Mouse (Mus musculus) heart, embryonic 12.5 days (tissue): Measurements from ENCODE around the gene Slc38a9. TPM values are rescaled to one million over a fixed set of nuclear protein-coding genes. Genes with fewer than 3 reads are reported as not detected.
"Not testable (repeated sequence)": the region's sequence is repeated elsewhere in the genome, so short reads cannot be mapped to it uniquely, and the experiment has no call there.

Source experiments
- ATAC-seq: fragments of 200-750 bp; cut with Nextera tagmentation; 2 replicates; pipeline ENCODE4 v1.8.0; 2017; ENCODE audit warnings: moderate TSS enrichment, moderate library complexity; ENCODE audit not compliant: insufficient number of reproducible peaks, low FRiP score
- H3K27ac ChIP-seq: fragments of 300-500 bp; sonication (generic); 2 replicates; pipeline ENCODE4 v1.5.1; 2016; ENCODE audit warnings: mild to moderate bottlenecking, moderate library complexity; ENCODE audit not compliant: poor library complexity, severe bottlenecking
- H3K27me3 ChIP-seq: fragments of 300-500 bp; sonication (generic); replicated peaks from 2 replicates; pipeline ENCODE4 v1.6.1; 2016; ENCODE audit warnings: mild to moderate bottlenecking, moderate library complexity
- H3K36me3 ChIP-seq: fragments of 300-500 bp; sonication (generic); 2 replicates; pipeline ENCODE4 v1.6.1; 2016; ENCODE audit warnings: mild to moderate bottlenecking, moderate library complexity
- H3K4me1 ChIP-seq: fragments of 300-500 bp; sonication (generic); replicated peaks from 2 replicates; pipeline ENCODE4 v1.6.1; 2016; ENCODE audit warnings: mild to moderate bottlenecking
- H3K4me2 ChIP-seq: fragments of 300-500 bp; sonication (generic); 2 replicates; pipeline ENCODE4 v1.6.1; 2016; ENCODE audit warnings: mild to moderate bottlenecking, moderate library complexity
- H3K4me3 ChIP-seq: fragments of 300-500 bp; sonication (generic); 2 replicates; pipeline ENCODE4 v1.5.1; 2016; ENCODE audit warnings: mild to moderate bottlenecking
- H3K9ac ChIP-seq: fragments of 300-500 bp; sonication (generic); 2 replicates; pipeline ENCODE4 v1.6.1; 2016; ENCODE audit warnings: mild to moderate bottlenecking, moderate library complexity
- H3K9me3 ChIP-seq: fragments of 300-500 bp; sonication (generic); replicated peaks from 2 replicates; pipeline ENCODE4 v1.6.1; 2016; ENCODE audit warnings: mild to moderate bottlenecking, moderate library complexity
- WGBS: fragments of 180-500 bp; shearing (Covaris S2); methylation state at CpG from one replicate; pipeline ENCODE4 v1.1.7; 2016; 5-methylcytosine and 5-hydroxymethylcytosine counted together
- polyA plus RNA-seq: library from polyadenylated mRNA; unstranded; fragments of >200 nt; fragmentation: Nextera tagmentation; extraction: Ambion mirVana; gene quantifications from 2 replicates; pipeline ENCODE4 v1.2.1, GENCODE M21; 2016

The Slc38a9 gene
- polyA plus RNA-seq, 1 experiment from 2014 or later, result 12.9 TPM

DNA sequence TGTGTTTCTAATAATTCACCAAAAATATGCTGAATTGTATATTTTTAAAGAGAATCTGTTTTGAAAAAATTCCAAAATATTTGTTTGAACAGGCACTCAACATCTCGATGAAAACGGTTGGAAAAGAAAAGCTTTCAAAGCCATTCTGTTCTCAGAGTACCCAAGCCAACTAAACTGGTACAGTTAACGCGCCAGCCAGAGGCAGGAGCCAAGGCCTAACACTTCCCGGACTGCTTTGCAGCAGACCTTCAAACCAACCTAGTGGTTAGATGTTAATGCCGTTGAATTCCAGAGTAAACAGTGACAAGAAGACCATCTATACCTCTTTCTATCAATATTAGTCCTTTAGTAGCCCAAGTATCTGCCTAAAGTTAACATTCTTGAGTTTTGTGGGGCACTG lies 23.4 kb downstream of the Slc38a9 start:
- Histone ChIP-seq H3K9ac (no peak overlapping the region), H3K36me3 (peaks cover 3% of the 10 kb centered on the region; the same call in 1 of the 2 replicates), H3K4me3 (no peak overlapping the region), H3K4me2 (no peak overlapping the region), H3K27ac (no peak overlapping the region), H3K27me3 (no peaks in the 10 kb centered on the region), H3K4me1 (peaks cover 27% of the 10 kb centered on the region), H3K9me3 (no peaks in the 10 kb centered on the region)
- 84% methylated on average over 6 of the region's 6 CpGs for WGBS
- no peak for ATAC-seq

- H3K9me3 ChIP-seq, result no peaks in the 10 kb centered on the region
These were observed 25.6 kb downstream of the Slc38a9 start for GRCm38 (mm10) chr13:112686155-112686554.

GRCm38 (mm10) chr13:112692870-112693553 lies 32.5 kb downstream of the Slc38a9 start:
- WGBS, result 74% methylated on average over 10 of the region's 10 CpGs
- ATAC-seq, result no peak
- H3K4me1 ChIP-seq, result 0 out of 2 replicates have a peak, but pooled peaks cover 4% of the 10 kb centered on the region

More at GRCm38 (mm10) chr13:112686155-112686554, 25.6 kb downstream of the Slc38a9 start:
- Histone ChIP-seq H3K4me1 (peaks cover 27% of the 10 kb centered on the region), H3K4me3 (no peak overlapping the region), H3K9ac (no peak overlapping the region), H3K27me3 (no peaks in the 10 kb centered on the region), H3K27ac (no peak overlapping the region), H3K4me2 (no peak overlapping the region), H3K36me3 (0 out of 2 replicates have a peak, but pooled peaks cover 3% of the 10 kb centered on the region)
- ATAC-seq, result no peak
- WGBS, result 19% methylated on average over 2 of the region's 2 CpGs

DNA sequence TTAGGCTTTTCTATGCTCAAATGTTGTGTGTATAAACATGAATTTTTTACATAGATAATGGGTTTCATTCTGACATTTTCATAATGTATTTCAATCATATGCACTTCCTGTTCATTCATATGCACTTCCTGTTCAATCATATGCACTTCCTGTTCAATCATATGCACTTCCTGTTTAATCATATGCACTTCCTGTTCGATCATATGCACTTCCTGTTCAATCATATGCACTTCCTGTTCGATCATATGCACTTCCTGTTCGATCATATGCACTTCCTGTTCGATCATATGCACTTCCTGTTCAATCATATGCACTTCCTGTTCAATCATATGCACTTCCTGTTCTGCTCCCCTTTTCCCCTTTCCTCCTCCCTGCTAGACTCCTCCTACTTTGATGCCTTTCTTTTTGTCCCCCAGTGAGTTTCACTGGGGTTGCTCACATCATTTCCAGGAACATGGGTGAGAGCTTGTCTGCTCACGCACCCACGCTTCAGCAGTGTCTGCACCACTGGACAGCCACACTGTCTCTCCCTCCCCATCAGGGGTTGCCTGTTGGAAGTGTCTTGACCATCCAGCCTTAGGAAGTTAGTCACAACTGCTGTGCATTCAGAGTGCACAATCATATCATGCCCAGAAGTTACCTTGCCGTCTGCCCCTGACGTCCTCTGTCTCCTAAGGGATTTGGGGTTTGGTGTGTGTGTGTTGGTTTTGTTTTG lies 35.1 kb downstream of the Slc38a9 start:
- Histone ChIP-seq H3K27me3 (no peaks in the 10 kb centered on the region), H3K4me3 (no peak overlapping the region), H3K4me2 (no peak overlapping the region), H3K9ac (no peak overlapping the region), H3K36me3 (peaks cover 24% of the 10 kb centered on the region), H3K27ac (no peak overlapping the region), H3K4me1 (no peaks in the 10 kb centered on the region), H3K9me3 (peaks cover 5% of the 10 kb centered on the region; the same call in 1 of the 2 replicates)
- no peak for ATAC-seq
- 87% methylated on average over 8 of the region's 8 CpGs for WGBS

More at GRCm38 (mm10) chr13:112692870-112693553, 32.5 kb downstream of the Slc38a9 start:
- Histone ChIP-seq H3K36me3 (peaks cover 13% of the 10 kb centered on the region), H3K9me3 (peaks cover 5% of the 10 kb centered on the region; the same call in 1 of the 2 replicates), H3K4me2 (no peak overlapping the region), H3K9ac (no peak overlapping the region), H3K27me3 (no peaks in the 10 kb centered on the region), H3K27ac (no peak overlapping the region), H3K4me3 (no peak overlapping the region)

GRCm38 (mm10) chr13:112701256-112701655 lies 40.7 kb downstream of the Slc38a9 start:
- H3K4me1 ChIP-seq, result no peaks in the 10 kb centered on the region
- H3K9me3 ChIP-seq, result no peaks in the 10 kb centered on the region
- H3K4me2 ChIP-seq, result no peak overlapping the region
- H3K4me3 ChIP-seq, result no peak overlapping the region
- no peaks in the 10 kb centered on the region for H3K27me3 ChIP-seq
- WGBS, result 86% methylated on average over 8 of the region's 8 CpGs
- ATAC-seq, result no peak
- H3K27ac ChIP-seq, result no peak overlapping the region
- H3K9ac ChIP-seq, result no peak overlapping the region
- H3K36me3 ChIP-seq, result peaks cover 20% of the 10 kb centered on the region

GRCm38 (mm10) chr13:112706351-112706750 lies 45.8 kb downstream of the Slc38a9 start:
- no peaks in the 10 kb centered on the region for H3K9me3 ChIP-seq
- peaks cover 7% of the 10 kb centered on the region; the same call in 1 of the 2 replicates for H3K36me3 ChIP-seq
- no peak overlapping the region for H3K4me3 ChIP-seq
- WGBS, result 79% methylated on average over 4 of the region's 4 CpGs
- no peak overlapping the region for H3K4me2 ChIP-seq
- no peak overlapping the region for H3K27ac ChIP-seq
- no peak for ATAC-seq
- H3K27me3 ChIP-seq, result no peaks in the 10 kb centered on the region
- peaks cover 10% of the 10 kb centered on the region for H3K4me1 ChIP-seq
- H3K9ac ChIP-seq, result no peak overlapping the region

- H3K27me3 ChIP-seq, result no peaks in the 10 kb centered on the region
- ATAC-seq, result no peak
- no peak overlapping the region for H3K4me2 ChIP-seq
- H3K36me3 ChIP-seq, result peaks cover 7% of the 10 kb centered on the region; the same call in 1 of the 2 replicates
- H3K9me3 ChIP-seq, result no peaks in the 10 kb centered on the region; the same call in 1 of the 2 replicates
- no peak overlapping the region for H3K9ac ChIP-seq
- 88% methylated on average over 15 of the region's 15 CpGs for WGBS
- H3K4me3 ChIP-seq, result no peak overlapping the region
- H3K27ac ChIP-seq, result no peak overlapping the region
- H3K4me1 ChIP-seq, result 0 out of 2 replicates have a peak, but pooled peaks cover 2% of the 10 kb centered on the region
These were observed 59.7 kb downstream of the Slc38a9 start for GRCm38 (mm10) chr13:112720078-112720736.

DNA sequence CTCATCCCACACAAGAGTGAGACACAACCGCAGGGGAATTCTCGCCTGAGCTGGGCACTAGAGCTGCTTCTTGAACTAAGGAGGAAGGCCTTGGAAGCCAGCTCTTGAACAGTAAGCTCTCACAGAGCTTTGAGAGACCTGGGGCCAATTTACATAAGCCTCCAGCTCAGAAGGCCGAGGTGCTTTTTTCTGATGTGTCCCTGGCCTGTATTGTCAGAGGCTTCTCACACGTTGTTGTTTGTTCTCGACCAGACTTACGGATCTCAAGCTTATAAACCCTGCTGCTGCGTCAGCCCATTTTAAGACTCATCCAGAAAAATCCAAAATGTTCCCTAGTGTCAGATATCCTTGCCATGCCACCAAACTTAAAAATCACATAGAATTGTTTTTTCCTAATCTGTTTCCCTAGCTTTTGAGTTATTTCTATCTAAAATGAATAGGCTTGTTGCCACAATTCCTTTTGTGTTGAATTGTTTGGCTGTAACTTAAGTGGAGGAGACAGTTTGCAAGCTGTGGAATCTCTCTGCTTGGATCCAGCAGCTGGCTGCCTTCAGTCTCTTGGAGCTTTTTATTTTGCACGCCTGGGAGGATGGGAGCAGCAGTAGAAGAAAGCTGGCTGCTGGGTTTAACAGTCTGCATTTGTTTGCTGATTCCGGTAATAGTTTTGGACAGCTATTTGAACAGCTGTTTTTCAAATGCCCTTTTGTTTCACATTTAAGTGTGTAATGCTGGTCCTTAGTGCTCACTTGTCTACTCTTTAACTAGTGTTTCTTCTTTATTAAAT lies 61.6 kb downstream of the Slc38a9 start:
- H3K4me2 ChIP-seq, result no peak overlapping the region
- no peaks in the 10 kb centered on the region for H3K27me3 ChIP-seq
- H3K27ac ChIP-seq, result no peak overlapping the region
- no peaks in the 10 kb centered on the region; the same call in 1 of the 2 replicates for H3K9me3 ChIP-seq
- H3K4me1 ChIP-seq, result 0 out of 2 replicates have a peak, but pooled peaks cover 2% of the 10 kb centered on the region
- no peak for ATAC-seq
- H3K36me3 ChIP-seq, result peaks cover 7% of the 10 kb centered on the region; the same call in 1 of the 2 replicates
- no peak overlapping the region for H3K9ac ChIP-seq
- no peak overlapping the region for H3K4me3 ChIP-seq
- 68% methylated on average over 9 of the region's 9 CpGs for WGBS

- H3K36me3 ChIP-seq, H3K9me3 ChIP-seq, H3K27me3 ChIP-seq, H3K9ac ChIP-seq, H3K27ac ChIP-seq, ATAC-seq, H3K4me1 ChIP-seq, H3K4me3 ChIP-seq, H3K4me2 ChIP-seq: not testable (repeated sequence)
These were observed 63.7 kb downstream of the Slc38a9 start for GRCm38 (mm10) chr13:112724260-112724659.

DNA sequence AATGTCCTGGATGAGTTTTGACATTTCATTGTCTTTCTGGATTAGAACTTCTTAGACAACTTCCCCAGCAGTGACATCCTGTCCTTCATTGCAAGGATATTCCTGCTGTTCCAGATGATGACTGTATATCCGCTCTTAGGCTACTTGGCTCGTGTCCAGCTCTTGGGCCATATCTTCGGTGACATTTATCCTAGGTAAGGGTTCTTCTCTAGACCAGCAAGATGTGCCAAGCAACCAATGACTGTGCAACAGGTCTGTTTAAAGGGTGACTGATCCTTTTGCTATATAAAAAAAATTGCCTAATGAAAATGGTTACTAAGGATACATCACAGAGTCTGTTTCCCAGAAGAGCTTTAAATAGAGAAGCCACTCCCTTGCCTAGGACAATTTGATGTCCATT lies 65.5 kb downstream of the Slc38a9 start:
- H3K9me3 ChIP-seq, result peaks cover 4% of the 10 kb centered on the region; the same call in 1 of the 2 replicates
- H3K9ac ChIP-seq, result no peak overlapping the region
- H3K4me2 ChIP-seq, result no peak overlapping the region
- 64% methylated on average over 3 of the region's 3 CpGs for WGBS
- H3K27me3 ChIP-seq, result no peaks in the 10 kb centered on the region
- no peak for ATAC-seq
- H3K27ac ChIP-seq, result no peak overlapping the region
- H3K36me3 ChIP-seq, result peaks cover 11% of the 10 kb centered on the region
- 0 out of 2 replicates have a peak, but pooled peaks cover 2% of the 10 kb centered on the region for H3K4me1 ChIP-seq
- H3K4me3 ChIP-seq, result no peak overlapping the region
